Mouse (Mus musculus) neutrophil, adult 65 days (primary cell): ENCODE data around the gene Kiss1. TPM values are rescaled to one million over a fixed set of nuclear protein-coding genes. Genes with fewer than 3 reads are reported as not detected.

Experiments
- total RNA-seq: library from RNA; stranded (reverse); gene quantifications from 2 replicates; pipeline ENCODE4 v1.2.4, GENCODE M21; 2023

Gene Kiss1
- total RNA-seq = not detected in 2 replicates

GRCm38 (mm10) chr1:133321267-133321925, at the start of gene Kiss1:
Kiss1 (plus strand) TSS chr1:133321875.

DNA sequence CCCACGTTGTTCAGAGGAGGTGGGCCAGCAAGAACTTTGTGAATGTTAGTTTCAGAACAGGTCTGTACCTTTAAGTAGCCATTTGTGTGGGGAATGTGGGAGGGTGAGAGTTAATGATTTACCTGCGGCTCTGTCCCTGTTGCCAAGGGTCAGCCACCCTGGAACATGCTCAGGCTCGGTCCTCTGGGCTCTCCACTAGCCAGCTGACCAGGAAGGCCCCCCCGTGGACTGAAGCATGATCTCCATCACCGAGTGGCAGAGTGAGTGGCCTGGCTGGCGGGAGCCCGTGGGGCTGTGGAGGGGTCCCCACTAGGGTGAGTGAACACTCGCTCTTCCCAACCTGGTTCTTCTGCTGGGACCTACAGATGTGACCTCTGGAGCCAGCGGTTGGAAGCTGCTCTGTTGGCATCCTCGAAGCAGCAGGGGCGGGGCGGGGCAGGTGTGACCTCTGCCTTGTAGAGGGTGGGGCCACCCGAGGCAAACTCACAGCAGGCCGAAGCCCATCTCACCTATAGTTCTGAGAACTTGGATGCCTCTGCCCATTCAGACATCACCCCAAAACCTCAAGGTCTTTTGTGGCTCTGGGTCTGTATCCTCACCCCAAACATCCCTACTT, 11.9 kb upstream of the Kiss1 start, which contains the start of gene Golt1a:
Gene Golt1a (plus strand): TSS at position 149 of the 616 bp plus-strand sequence.

DNA sequence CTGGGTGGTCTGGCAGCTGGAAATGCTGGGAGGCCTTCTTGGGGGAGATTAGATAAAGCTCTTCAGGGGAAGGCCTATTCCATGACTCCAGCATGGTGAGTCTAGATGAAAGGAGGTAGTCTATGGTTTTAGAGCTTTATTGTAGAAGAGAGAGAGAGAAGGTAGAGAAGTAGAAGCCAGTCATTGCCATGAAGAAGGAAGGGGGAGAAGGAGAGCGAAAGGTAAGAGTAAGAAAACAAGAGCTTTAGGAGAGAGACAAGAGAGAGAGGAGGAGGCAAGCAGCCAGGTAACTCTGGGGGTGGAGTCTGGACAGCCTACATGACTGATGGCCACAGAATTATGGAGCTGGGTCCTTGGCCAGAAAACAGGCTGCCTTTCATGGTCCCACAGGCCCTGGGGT, 28.5 kb downstream of the Kiss1 start, which contains the start of gene Ren1:
Gene Ren1 (plus strand): TSS at position 301 of the 400 bp plus-strand sequence.

DNA sequence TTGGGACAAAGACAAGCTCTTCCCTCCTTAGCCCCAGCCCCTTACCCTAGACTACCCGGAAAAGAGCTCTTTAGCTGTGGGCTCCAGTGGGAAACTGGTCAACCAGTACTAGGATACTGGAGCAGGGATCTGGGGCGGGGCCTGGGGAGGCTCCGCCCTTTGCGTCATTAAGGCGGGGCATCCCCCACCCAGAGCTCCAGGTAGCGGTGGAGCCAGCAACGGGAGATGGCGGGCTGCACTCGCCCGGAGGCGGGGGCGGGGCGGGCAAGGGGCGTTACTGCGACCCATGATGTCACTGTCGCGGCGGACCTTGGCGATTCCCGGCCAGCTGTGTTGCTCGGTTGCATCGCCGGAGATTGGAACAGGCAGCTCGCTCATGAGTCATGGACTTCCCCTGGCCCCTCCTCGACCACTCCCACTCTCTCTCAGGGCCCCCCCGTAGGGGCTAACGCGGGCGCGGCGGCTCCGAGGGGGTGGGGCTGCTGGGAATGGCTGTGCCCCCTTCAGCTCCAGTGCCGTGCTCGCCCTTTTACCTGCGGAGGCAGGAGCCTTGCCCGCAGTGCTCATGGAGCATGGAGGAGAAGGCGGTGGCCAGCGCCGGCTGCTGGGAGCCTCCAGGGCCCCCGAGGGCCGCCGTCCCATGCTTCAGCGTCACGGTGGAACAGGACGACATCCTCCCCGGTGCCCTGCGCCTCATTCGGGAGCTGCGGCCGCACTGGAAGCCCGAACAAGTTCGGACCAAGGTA, 41.8 kb downstream of the Kiss1 start, which contains the start of gene Etnk2:
Gene Etnk2 (plus strand): TSS at position 297 of the 746 bp plus-strand sequence.

Other genes starting within 250 kb of the Kiss1 start
- gene Ppp1r15b, start 190.7 kb upstream of the Kiss1 start, total RNA-seq = 176 and 204 TPM in 2 replicates
- gene Plekha6, start 157.7 kb upstream of the Kiss1 start, total RNA-seq = 2.2 and 7.4 TPM in 2 replicates
- gene Golt1a, start 12.1 kb upstream of the Kiss1 start, total RNA-seq = not detected in 2 replicates
- not detected in 2 replicates for gene Ren1, start 28.6 kb downstream of the Kiss1 start, total RNA-seq
- not detected in 2 replicates for gene Etnk2, start 41.7 kb downstream of the Kiss1 start, total RNA-seq
- 5.9 and 7.7 TPM in 2 replicates for gene Sox13, start 102.5 kb downstream of the Kiss1 start, total RNA-seq